Mouse (Mus musculus) kidney, adult 2 months (tissue): ENCODE results near the gene 1110051M20Rik.

ENCODE experiments used
- CTCF ChIP-seq: fragments of 200-500 bp; conservative IDR thresholded peaks from 2 replicates; pipeline ENCODE4 v1.5.1; 2011; ENCODE audit warnings: low read depth, mild to moderate bottlenecking, control low read depth, low read length, moderate library complexity, mixed read lengths; ENCODE audit not compliant: insufficient read depth, insufficient read length
- POLR2A ChIP-seq: fragments of 200-500 bp; IDR thresholded peaks from one replicate; pipeline ENCODE4 v1.6.1; 2011; ENCODE audit warnings: low read depth, low read length, control low read depth

- TF ChIP-seq CTCF (peak; percentile 24; the same call in 1 of the 2 replicates), POLR2A (no peak)
These were observed 15.6 kb upstream of the 1110051M20Rik start for GRCm38 (mm10) chr2:91460076-91460475.
